Mouse (Mus musculus) MEL (cell line): ENCODE data around the gene Asf1b. TPM values are rescaled to one million over a fixed set of nuclear protein-coding genes. Genes with fewer than 3 reads are reported as not detected.

ENCODE experiments used
- DNase-seq: peaks from one replicate; pipeline ENCODE4 v3.0.0; 2011; ENCODE audit warnings: low read depth, low spot score
- H3K27ac ChIP-seq: 2 replicates; pipeline ENCODE4 v1.5.1; 2012; ENCODE audit warnings: low read depth, mild to moderate bottlenecking, control low read depth, low read length, moderate library complexity; ENCODE audit not compliant: control insufficient read depth
- H3K27me3 ChIP-seq, 2 experiments: fragments of 150-350 bp in 1 of 2; sonication (generic) in 1 of 2; 2 replicates each; pipeline ENCODE4 v1.6.1; 2012; ENCODE audit warnings: low read length in 2 of 2, mild to moderate bottlenecking in 2 of 2, improper control_type of control experiment in 1 of 2, moderate library complexity in 1 of 2; ENCODE audit not compliant: insufficient read depth in 2 of 2, control insufficient read depth in 1 of 2
- H3K36me3 ChIP-seq, 2 experiments: 2 replicates each; pipeline ENCODE4 v1.6.1; 2012 to 2014; ENCODE audit warnings: low read length in 2 of 2, improper control_type of control experiment in 1 of 2, inconsistent platforms in 1 of 2, mild to moderate bottlenecking in 1 of 2; ENCODE audit not compliant: insufficient read depth in 2 of 2, control insufficient read depth in 1 of 2
- H3K4me1 ChIP-seq, 2 experiments: fragments of 150-350 bp in 1 of 2; sonication (generic) in 1 of 2; 2 replicates each; pipeline ENCODE4 v1.6.1; 2012; ENCODE audit warnings: low read length in 2 of 2, improper control_type of control experiment in 1 of 2, mild to moderate bottlenecking in 1 of 2; ENCODE audit not compliant: insufficient read depth in 2 of 2, control insufficient read depth in 1 of 2
- H3K4me3 ChIP-seq, 2 experiments: fragments of 150-350 bp in 1 of 2; sonication (generic) in 1 of 2; 2 replicates each; pipeline ENCODE4 v1.5.1; 2012; ENCODE audit warnings: low read depth in 2 of 2, low read length in 2 of 2, mild to moderate bottlenecking in 2 of 2, moderate library complexity in 2 of 2, control low read depth in 1 of 2, improper control_type of control experiment in 1 of 2; ENCODE audit not compliant: control insufficient read depth in 1 of 2, insufficient read depth in 1 of 2
- H3K79me2 ChIP-seq: 2 replicates; pipeline ENCODE4 v1.6.1; 2012; ENCODE audit warnings: mild to moderate bottlenecking, low read length, moderate library complexity; ENCODE audit not compliant: control insufficient read depth, poor library complexity, insufficient read depth
- H3K9ac ChIP-seq: 2 replicates; pipeline ENCODE4 v1.6.1; 2012; ENCODE audit warnings: low read depth, mild to moderate bottlenecking, control low read depth, low read length, moderate library complexity; ENCODE audit not compliant: control insufficient read depth, poor library complexity, severe bottlenecking
- H3K9me3 ChIP-seq: fragments of 150-350 bp; sonication (generic); replicated peaks from 2 replicates; pipeline ENCODE4 v1.6.1; 2012; ENCODE audit warnings: mild to moderate bottlenecking, low read length, improper control_type of control experiment, moderate library complexity; ENCODE audit not compliant: insufficient read depth
- BHLHE40 ChIP-seq: IDR thresholded peaks from 2 replicates; pipeline ENCODE4 v1.6.1; 2012; ENCODE audit warnings: low read depth, mild to moderate bottlenecking, inconsistent platforms, low read length, improper control_type of control experiment, borderline replicate concordance
- CHD1 ChIP-seq: IDR thresholded peaks from 2 replicates; pipeline ENCODE4 v1.6.1; 2012; ENCODE audit warnings: low read depth, mild to moderate bottlenecking, inconsistent platforms, low read length, improper control_type of control experiment
- CHD2 ChIP-seq: IDR thresholded peaks from 2 replicates; pipeline ENCODE4 v1.6.1; 2011; ENCODE audit warnings: low read length, improper control_type of control experiment
- ETS1 ChIP-seq: IDR thresholded peaks from 2 replicates; pipeline ENCODE4 v1.6.1; 2012; ENCODE audit warnings: low read depth, mild to moderate bottlenecking, inconsistent platforms, low read length, improper control_type of control experiment, moderate library complexity
- GATA1 ChIP-seq: IDR thresholded peaks from 2 replicates; pipeline ENCODE4 v1.6.1; 2011; ENCODE audit warnings: low read depth, low read length, improper control_type of control experiment
- HCFC1 ChIP-seq: IDR thresholded peaks from 2 replicates; pipeline ENCODE4 v1.6.1; 2012; ENCODE audit warnings: low read depth, mild to moderate bottlenecking, inconsistent platforms, low read length, improper control_type of control experiment, moderate library complexity
- JUND ChIP-seq: IDR thresholded peaks from 2 replicates; pipeline ENCODE4 v1.6.1; 2011; ENCODE audit warnings: low read depth, mild to moderate bottlenecking, improper control_type of control experiment, low read length
- KAT2A ChIP-seq: conservative IDR thresholded peaks from 2 replicates; pipeline ENCODE4 v1.6.1; 2012; ENCODE audit warnings: low read depth, low read length, improper control_type of control experiment, inconsistent platforms
- MAFK ChIP-seq: IDR thresholded peaks from 2 replicates; pipeline ENCODE4 v1.6.1; 2011; ENCODE audit warnings: low read depth, mild to moderate bottlenecking, low read length, improper control_type of control experiment, borderline replicate concordance
- MAX ChIP-seq: IDR thresholded peaks from 2 replicates; pipeline ENCODE4 v1.6.1; 2011; ENCODE audit warnings: low read length, improper control_type of control experiment
- MYC ChIP-seq: IDR thresholded peaks from 2 replicates; pipeline ENCODE4 v1.6.1; 2011; ENCODE audit warnings: low read depth, mild to moderate bottlenecking, low read length, improper control_type of control experiment, moderate library complexity
- NRF1 ChIP-seq: IDR thresholded peaks from 2 replicates; pipeline ENCODE4 v1.6.1; 2014; ENCODE audit warnings: low read depth, mild to moderate bottlenecking, inconsistent platforms, low read length, improper control_type of control experiment, moderate library complexity; ENCODE audit not compliant: poor library complexity, insufficient read depth, severe bottlenecking
- POLR2A ChIP-seq, 2 experiments: IDR thresholded peaks; 2 replicates each; pipeline ENCODE4 v1.6.1; 2011 to 2012; ENCODE audit warnings: low read length in 2 of 2, mild to moderate bottlenecking in 2 of 2, control low read depth in 1 of 2, improper control_type of control experiment in 1 of 2, low read depth in 1 of 2, moderate library complexity in 1 of 2; ENCODE audit not compliant: control insufficient read depth in 1 of 2, insufficient read depth in 1 of 2, poor library complexity in 1 of 2
- POLR2AphosphoS5 ChIP-seq: IDR thresholded peaks from 2 replicates; pipeline ENCODE4 v1.6.1; 2012; ENCODE audit warnings: low read depth, borderline replicate concordance, mild to moderate bottlenecking, inconsistent platforms, low read length, moderate library complexity, mixed read lengths
- RCOR1 ChIP-seq: IDR thresholded peaks from 2 replicates; pipeline ENCODE4 v1.6.1; 2012; ENCODE audit warnings: low read depth, mild to moderate bottlenecking, inconsistent platforms, low read length, improper control_type of control experiment
- SIN3A ChIP-seq: IDR thresholded peaks from 2 replicates; pipeline ENCODE4 v1.6.1; 2012; ENCODE audit warnings: low read length, improper control_type of control experiment, inconsistent platforms
- TBP ChIP-seq: IDR thresholded peaks from 2 replicates; pipeline ENCODE4 v1.8.0; 2011; ENCODE audit warnings: low read depth, low read length, improper control_type of control experiment
- TCF12 ChIP-seq: IDR thresholded peaks from 2 replicates; pipeline ENCODE4 v1.6.1; 2014; ENCODE audit warnings: low read depth, mild to moderate bottlenecking, inconsistent platforms, low read length, improper control_type of control experiment, moderate library complexity
- USF2 ChIP-seq, 2 experiments: IDR thresholded peaks; 2 replicates each; pipeline ENCODE4 v1.6.1; 2011 to 2012; ENCODE audit warnings: improper control_type of control experiment in 2 of 2, low read length in 2 of 2, borderline replicate concordance in 1 of 2, inconsistent platforms in 1 of 2, low read depth in 1 of 2, mild to moderate bottlenecking in 1 of 2; ENCODE audit not compliant: insufficient read depth in 1 of 2
- ZKSCAN1 ChIP-seq: IDR thresholded peaks from 2 replicates; pipeline ENCODE4 v1.6.1; 2012; ENCODE audit warnings: low read depth, mild to moderate bottlenecking, inconsistent platforms, low read length, improper control_type of control experiment, moderate library complexity
- ZNF384 ChIP-seq: IDR thresholded peaks from 2 replicates; pipeline ENCODE4 v1.6.1; 2012; ENCODE audit warnings: low read depth, mild to moderate bottlenecking, inconsistent platforms, low read length, improper control_type of control experiment
- polyA plus RNA-seq, 2 experiments: library from polyadenylated mRNA; stranded (reverse) in 1 of 2; unstranded in 1 of 2; fragments of >175 nt in 1 of 2; fragments of >200 nt in 1 of 2; gene quantifications; 2 replicates each; pipeline versions ENCODE4 v1.2.1 to v1.2.4; 2012; ENCODE audit warnings: low replicate concordance in 2 of 2, low read depth in 1 of 2; ENCODE audit not compliant: insufficient read length in 2 of 2, insufficient read depth in 1 of 2, missing spikeins in 1 of 2
- total RNA-seq: library from RNA; depleted of rRNA; stranded (reverse); fragments of 300-350 nt; gene quantifications from 2 replicates; pipeline ENCODE4 v1.2.3, GENCODE M21; 2012

Gene Asf1b
- total and polyA plus RNA-seq, 3 experiments: 84.3 to 137 (median 113) TPM

GRCm38 (mm10) chr8:83999057-83999705 is 43.9 kb downstream of the Asf1b start:
- TF ChIP-seq MAX (no peak), RCOR1 (no peak), POLR2AphosphoS5 (no peak), HCFC1 (no peak), KAT2A (no peak), CHD1 (no peak), ZKSCAN1 (no peak), CHD2 (no peak), ZNF384 (no peak), TBP (no peak), NRF1 (no peak), TCF12 (no peak), POLR2A (IDR thresholded peaks at IDR 0.05; ENCODE audit: control insufficient read depth in 1 of 2, insufficient read depth in 1 of 2, low read depth in 1 of 2, low read length in 2 of 2, poor library complexity in 1 of 2) (no peak), ETS1 (no peak)
- Histone ChIP-seq H3K79me2 (peaks cover 20% of the 10 kb centered on the region), H3K4me1 (peaks cover 8 to 26% of the 10 kb centered on the region in 2 experiments), H3K9me3 (no peaks in the 10 kb centered on the region), H3K4me3 (peak overlapping the region; percentile 73 to 80), H3K27ac (no peak overlapping the region), H3K36me3 (peaks cover 3 to 19% of the 10 kb centered on the region in 2 experiments; a peak in 2 of 4 replicates), H3K27me3 (no peaks in the 10 kb centered on the region), H3K9ac (peak overlapping the region; percentile 75)
- no peak for DNase-seq

DNA sequence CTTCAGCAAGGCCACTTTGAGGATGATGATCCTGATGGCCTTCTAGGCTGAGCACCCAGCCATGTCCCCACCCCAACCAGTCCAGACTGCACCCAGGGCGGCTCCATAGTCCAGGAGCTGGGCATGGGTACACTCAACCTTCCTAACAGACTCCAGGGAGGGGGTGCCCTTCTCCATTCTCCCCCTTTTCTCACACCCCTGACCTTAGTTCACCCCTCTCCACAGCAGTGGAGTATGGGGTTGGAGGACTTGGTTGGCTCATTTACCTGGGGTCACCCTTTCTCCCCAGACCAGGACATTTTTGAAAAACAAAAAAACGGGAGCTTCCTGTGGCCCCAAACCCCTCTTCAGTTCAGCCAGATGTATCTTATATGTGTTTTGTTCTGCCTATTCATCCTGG is 44.5 kb downstream of the Asf1b start:
- no peak for TF ChIP-seq CHD1
- no peak for TF ChIP-seq CHD2
- TF ChIP-seq MYC: no peak
- TF ChIP-seq JUND: no peak
- no peak for TF ChIP-seq POLR2A (IDR thresholded peaks at IDR 0.05; ENCODE audit: control insufficient read depth in 1 of 2, insufficient read depth in 1 of 2, low read depth in 1 of 2, low read length in 2 of 2, poor library complexity in 1 of 2)
- TF ChIP-seq POLR2AphosphoS5: no peak
- no peak for TF ChIP-seq GATA1
- no peak for TF ChIP-seq USF2 (IDR thresholded peaks at IDR 0.05; ENCODE audit: borderline replicate concordance in 1 of 2, insufficient read depth in 1 of 2, low read depth in 1 of 2, low read length in 2 of 2)
- no peak for TF ChIP-seq MAFK
- no peak for TF ChIP-seq ZKSCAN1
- no peak for TF ChIP-seq SIN3A
- no peak for TF ChIP-seq TCF12
- no peak for TF ChIP-seq BHLHE40
- Histone ChIP-seq H3K79me2 (peaks cover 20% of the 10 kb centered on the region), H3K27me3 (no peaks in the 10 kb centered on the region), H3K4me1 (peaks cover 8 to 29% of the 10 kb centered on the region in 2 experiments; a peak in 3 of 4 replicates), H3K9me3 (no peaks in the 10 kb centered on the region), H3K9ac (peak overlapping the region; percentile 4; the same call in 1 of the 2 replicates), H3K36me3 (peaks cover 3 to 21% of the 10 kb centered on the region in 2 experiments; a peak in 2 of 4 replicates), H3K27ac (no peak overlapping the region), H3K4me3 (no peak overlapping the region)
- DNase-seq: no peak
